Mouse (Mus musculus) bone marrow macrophage, adult 2 months (primary cell): Measurements from ENCODE around the gene Gm12394.

Experiments used
- CTCF ChIP-seq: IDR thresholded peaks from 2 replicates; pipeline ENCODE4 v1.5.1; 2012; ENCODE audit warnings: low read depth, mild to moderate bottlenecking, low read length, moderate library complexity
- POLR2A ChIP-seq: IDR thresholded peaks from 2 replicates; pipeline ENCODE4 v1.6.1; 2012; ENCODE audit warnings: mild to moderate bottlenecking, low read depth, low read length, borderline replicate concordance

GRCm38 (mm10) chr4:42874134-42874533 is 17.6 kb upstream of the Gm12394 start, which contains the start of gene Fam205c:
- TF ChIP-seq POLR2A (no peak), CTCF (no peak)
